Mouse (Mus musculus): Measurements from ENCODE around the gene Gabarap.
A peak's percentile ranks its signal among the peaks of the same experiment; 100 is the strongest.
"Not testable (repeated sequence)": the region's sequence is repeated elsewhere in the genome, so short reads cannot be mapped to it uniquely, and the experiment has no call there.

The Gabarap gene

GRCm38 (mm10) chr11:69990850-69991691 is at the start of gene Gabarap:
Gene Gabarap (plus strand): TSS chr11:69991143.
- peak; percentile 98 for DNase-seq (ENCODE audit: low read depth)

- no peak for DNase-seq (ENCODE audit: low read depth)
These were observed 45.7 kb upstream of the Gabarap start for GRCm38 (mm10) chr11:69945216-69945615.

GRCm38 (mm10) chr11:69945997-69946891 is 44.7 kb upstream of the Gabarap start:
- no peak for DNase-seq (ENCODE audit: low read depth)

GRCm38 (mm10) chr11:69947337-69948065 is 43.4 kb upstream of the Gabarap start:
- no peak for DNase-seq (ENCODE audit: low read depth)

- DNase-seq (ENCODE audit: low read depth) = peak; percentile 88
These were observed 42.7 kb upstream of the Gabarap start, which contains the start of gene Slc2a4 for GRCm38 (mm10) chr11:69948066-69948762. Gene Slc2a4 (minus strand): TSS chr11:69948188.

GRCm38 (mm10) chr11:69948763-69949150 is 42.2 kb upstream of the Gabarap start:
- peak; percentile 93 for DNase-seq (ENCODE audit: low read depth)

GRCm38 (mm10) chr11:69950807-69951459 is 40.0 kb upstream of the Gabarap start:
- no peak for DNase-seq (ENCODE audit: low read depth)

- no peak for DNase-seq (ENCODE audit: low read depth)
These were observed 38.7 kb upstream of the Gabarap start for GRCm38 (mm10) chr11:69952274-69952673.

- no peak for DNase-seq (ENCODE audit: low read depth)
These were observed 37.6 kb upstream of the Gabarap start for GRCm38 (mm10) chr11:69953267-69953915.

GRCm38 (mm10) chr11:69955618-69956017 is 35.3 kb upstream of the Gabarap start:
- DNase-seq (ENCODE audit: low read depth) = not testable (repeated sequence)

GRCm38 (mm10) chr11:69956218-69956617 is 34.7 kb upstream of the Gabarap start:
- DNase-seq (ENCODE audit: low read depth) = no peak

GRCm38 (mm10) chr11:69960616-69961015 is 30.3 kb upstream of the Gabarap start:
- DNase-seq (ENCODE audit: low read depth) = peak; percentile 36

GRCm38 (mm10) chr11:69961841-69962240 is 29.1 kb upstream of the Gabarap start:
- DNase-seq (ENCODE audit: low read depth) = no peak

- DNase-seq (ENCODE audit: low read depth) = no peak
These were observed 26.2 kb upstream of the Gabarap start, which contains the start of gene Cldn7 for GRCm38 (mm10) chr11:69964650-69965270. Gene Cldn7 (plus strand): TSS chr11:69964779.

GRCm38 (mm10) chr11:69965271-69966005 is 25.5 kb upstream of the Gabarap start:
- DNase-seq (ENCODE audit: low read depth) = no peak

- DNase-seq (ENCODE audit: low read depth) = no peak
These were observed 24.7 kb upstream of the Gabarap start for GRCm38 (mm10) chr11:69966006-69966859.

- DNase-seq (ENCODE audit: low read depth) = no peak
These were observed 24.0 kb upstream of the Gabarap start for GRCm38 (mm10) chr11:69966860-69967517.

GRCm38 (mm10) chr11:69968793-69969192 is 22.1 kb upstream of the Gabarap start:
- no peak for DNase-seq (ENCODE audit: low read depth)

Data from naive thymus-derived CD4-positive, alpha-beta T cell, adult 2 months (primary cell).